Mouse (Mus musculus) megakaryocyte, embryonic 14.5 days (primary cell): Measurements from ENCODE around the gene Tbx3.

ENCODE experiments used
- FLI1 ChIP-seq: IDR thresholded peaks from 2 replicates; pipeline ENCODE4 v1.6.1; 2012; ENCODE audit warnings: low read length, inconsistent platforms, mixed read lengths
- GATA1 ChIP-seq: IDR thresholded peaks from 3 replicates; pipeline ENCODE4 v1.6.1; 2012; ENCODE audit warnings: mixed read lengths, low read length, inconsistent platforms, borderline replicate concordance

GRCm38 (mm10) chr5:119651135-119651965 is 19.1 kb upstream of the Tbx3 start:
- TF ChIP-seq GATA1 (no peak), FLI1 (no peak)
